Mouse (Mus musculus) liver, adult 2 months (tissue): ENCODE data around the gene Dag1. TPM values are rescaled to one million over a fixed set of nuclear protein-coding genes. Genes with fewer than 3 reads are reported as not detected.

ENCODE experiments used
- DNase-seq: peaks from one replicate; pipeline ENCODE4 v3.0.0-alpha.2; 2011; ENCODE audit warnings: low read depth, low spot score; ENCODE audit errors: extremely low read depth
- H3K27ac ChIP-seq: fragments of 200-500 bp; replicated peaks from 2 replicates; pipeline ENCODE4 v1.5.1; 2012; ENCODE audit warnings: low read depth, mild to moderate bottlenecking, control low read depth, inconsistent platforms, low read length; ENCODE audit not compliant: insufficient read depth
- H3K27me3 ChIP-seq: fragments of 200-500 bp; 2 replicates; pipeline ENCODE4 v1.6.1; 2012; ENCODE audit warnings: mild to moderate bottlenecking, moderate library complexity, low read length, inconsistent platforms; ENCODE audit not compliant: control insufficient read depth, insufficient read depth
- H3K36me3 ChIP-seq: fragments of 200-500 bp; 2 replicates; pipeline ENCODE4 v1.6.1; 2012; ENCODE audit warnings: low read length, inconsistent platforms; ENCODE audit not compliant: control insufficient read depth, insufficient read depth
- H3K4me1 ChIP-seq: fragments of 200-500 bp; 2 replicates; pipeline ENCODE4 v1.6.1; 2011; ENCODE audit warnings: low read length; ENCODE audit not compliant: control insufficient read depth, insufficient read depth
- H3K4me3 ChIP-seq: fragments of 200-500 bp; 2 replicates; pipeline ENCODE4 v1.5.1; 2011; ENCODE audit warnings: low read depth, mild to moderate bottlenecking, control low read depth, low read length, moderate library complexity; ENCODE audit not compliant: insufficient read depth
- H3K79me2 ChIP-seq: fragments of 200-500 bp; 2 replicates; pipeline ENCODE4 v1.6.1; 2012; ENCODE audit warnings: inconsistent platforms, mild to moderate bottlenecking, low read length, moderate library complexity; ENCODE audit not compliant: control insufficient read depth, insufficient read depth
- H3K9ac ChIP-seq: fragments of 200-500 bp; 2 replicates; pipeline ENCODE4 v1.6.1; 2012; ENCODE audit warnings: low read depth, mild to moderate bottlenecking, control low read depth, inconsistent platforms, low read length
- CTCF ChIP-seq: fragments of 200-500 bp; IDR thresholded peaks from 2 replicates; pipeline ENCODE4 v1.5.1; 2011; ENCODE audit warnings: low read depth, low read length, control low read depth
- POLR2A ChIP-seq: fragments of 200-500 bp; IDR thresholded peaks from 2 replicates; pipeline ENCODE4 v1.6.1; 2011; ENCODE audit warnings: low read length, control low read depth; ENCODE audit not compliant: insufficient read depth; ENCODE audit errors: extremely low read depth
- WGBS: fragments of 180-500 bp; shearing (Covaris S2); methylation state at CpG from one replicate; pipeline ENCODE4 v1.1.7; 2018; 5-methylcytosine and 5-hydroxymethylcytosine counted together
- polyA plus RNA-seq: library from polyadenylated mRNA; depleted of rRNA; stranded (reverse); fragments of >200 nt; gene quantifications from 2 replicates; pipeline ENCODE4 v1.2.3, GENCODE M21; 2012
- total RNA-seq: library from RNA; depleted of rRNA; stranded (reverse); fragments of >200 nt; gene quantifications from 2 replicates; pipeline ENCODE4 v1.2.3, GENCODE M21; 2014

The Dag1 gene
- total and polyA plus RNA-seq, 2 experiments = 20.7 to 24.9 TPM

- peak within 1 kb of the TSS; percentile 56; the same call in 1 of the 2 replicates for H3K4me3 ChIP-seq
- no peak for DNase-seq
- WGBS = 4% methylated on average over 68 of the region's 91 CpGs
- H3K27me3 ChIP-seq = peaks cover 8% of the 10 kb centered on the region; the same call in 1 of the 2 replicates
- no peaks in the 10 kb centered on the region for H3K36me3 ChIP-seq
- H3K9ac ChIP-seq = 0 out of 2 replicates have a peak within 1 kb of the TSS, but pooled peaks have one; percentile 21
- H3K79me2 ChIP-seq = no peaks in the 10 kb centered on the region
- no peaks in the 10 kb centered on the region for H3K4me1 ChIP-seq
- H3K27ac ChIP-seq = no peak within 1 kb of the TSS
- no peak for TF ChIP-seq CTCF
- TF ChIP-seq POLR2A = no peak
Measured at GRCm38 (mm10) chr9:108189787-108190679, 73.7 kb downstream of the Dag1 start, which contains the start of gene Bsn. Bsn (minus strand) TSS chr9:108190384.

DNA sequence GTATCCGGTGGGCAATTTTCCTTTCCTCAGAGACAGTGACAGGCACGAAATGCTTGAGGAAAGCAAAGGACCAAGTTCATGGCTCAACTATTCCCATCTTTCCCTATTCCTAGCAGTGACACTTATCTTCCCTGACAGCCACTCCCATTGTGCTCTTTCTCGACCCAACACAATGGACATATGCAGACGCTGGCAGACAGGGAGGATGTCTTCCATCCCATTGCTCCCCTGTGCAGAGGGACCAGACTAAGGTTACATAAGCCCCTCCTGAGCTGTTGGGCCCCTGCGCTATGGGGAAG is 74.3 kb downstream of the Dag1 start:
- H3K27me3 ChIP-seq = peaks cover 8% of the 10 kb centered on the region; the same call in 1 of the 2 replicates
- 52% methylated on average over 5 of the region's 5 CpGs for WGBS
- no peaks in the 10 kb centered on the region for H3K36me3 ChIP-seq
- H3K9ac ChIP-seq = no peak overlapping the region
- no peak for TF ChIP-seq CTCF
- TF ChIP-seq POLR2A = no peak
- no peaks in the 10 kb centered on the region for H3K79me2 ChIP-seq
- H3K4me3 ChIP-seq = no peak overlapping the region
- no peaks in the 10 kb centered on the region for H3K4me1 ChIP-seq
- DNase-seq = no peak
- H3K27ac ChIP-seq = no peak overlapping the region

GRCm38 (mm10) chr9:108189023-108189422 is 74.7 kb downstream of the Dag1 start:
- Histone ChIP-seq H3K79me2 (no peaks in the 10 kb centered on the region), H3K4me3 (no peak overlapping the region), H3K4me1 (no peaks in the 10 kb centered on the region), H3K27ac (no peak overlapping the region), H3K36me3 (no peaks in the 10 kb centered on the region), H3K9ac (no peak overlapping the region), H3K27me3 (peaks cover 8% of the 10 kb centered on the region; the same call in 1 of the 2 replicates)
- 73% methylated on average over 7 of the region's 7 CpGs for WGBS
- DNase-seq = no peak
- TF ChIP-seq POLR2A (no peak), CTCF (no peak)

DNA sequence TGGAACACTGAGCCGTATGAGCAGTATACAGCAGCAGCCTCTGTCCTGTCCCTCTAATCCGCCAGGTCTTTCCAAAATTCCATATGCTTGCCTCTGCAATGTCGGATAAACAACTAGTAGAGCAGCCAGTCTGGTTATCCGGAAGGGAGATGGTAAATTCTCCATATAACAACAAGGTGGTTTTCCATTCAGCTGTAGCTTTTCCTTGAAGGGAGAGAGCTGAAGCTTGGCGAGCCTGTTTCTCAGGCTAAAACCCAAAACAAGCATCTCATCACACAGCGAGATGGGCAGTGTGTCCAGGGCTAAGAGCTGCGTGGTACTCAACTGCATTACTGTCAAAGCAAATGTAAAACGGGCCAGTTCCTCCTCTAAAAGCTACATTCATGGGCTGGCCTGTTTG is 75.2 kb downstream of the Dag1 start:
- Histone ChIP-seq H3K27ac (no peak overlapping the region), H3K36me3 (no peaks in the 10 kb centered on the region), H3K79me2 (no peaks in the 10 kb centered on the region), H3K27me3 (peaks cover 8% of the 10 kb centered on the region; the same call in 1 of the 2 replicates), H3K4me3 (no peak overlapping the region), H3K9ac (no peak overlapping the region), H3K4me1 (no peaks in the 10 kb centered on the region)
- DNase-seq = no peak
- whole genome bisulfite sequencing = 84% methylated on average over 8 of the region's 8 CpGs
- TF ChIP-seq CTCF (no peak), POLR2A (no peak)

GRCm38 (mm10) chr9:108187616-108188015 is 76.1 kb downstream of the Dag1 start:
- no peak for DNase-seq
- no peak overlapping the region for H3K9ac ChIP-seq
- peaks cover 8% of the 10 kb centered on the region; the same call in 1 of the 2 replicates for H3K27me3 ChIP-seq
- no peak overlapping the region for H3K27ac ChIP-seq
- 47% methylated on average over 6 of the region's 6 CpGs for WGBS
- no peak for TF ChIP-seq POLR2A
- no peak for TF ChIP-seq CTCF
- H3K4me1 ChIP-seq = no peaks in the 10 kb centered on the region
- no peaks in the 10 kb centered on the region for H3K36me3 ChIP-seq
- H3K79me2 ChIP-seq = no peaks in the 10 kb centered on the region
- no peak overlapping the region for H3K4me3 ChIP-seq

DNA sequence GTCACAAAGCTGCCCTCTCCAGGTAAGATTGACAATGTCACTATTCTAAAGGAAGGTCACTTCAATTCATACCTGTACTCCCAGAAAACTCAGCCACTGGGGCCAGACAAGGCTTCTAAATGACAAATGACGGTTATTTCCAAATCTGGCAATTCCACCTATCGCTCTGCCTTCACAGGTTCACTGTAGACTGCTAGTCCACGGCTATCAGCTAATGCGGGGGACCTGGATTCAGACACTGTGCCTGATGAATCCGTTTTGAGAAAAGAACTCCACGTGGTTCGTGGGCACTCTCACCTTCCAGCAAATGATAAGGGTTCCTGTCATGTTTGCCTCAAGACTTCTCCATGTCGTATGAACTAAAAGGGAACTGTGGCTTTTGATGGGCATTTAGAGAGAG is 78.0 kb downstream of the Dag1 start:
- no peak overlapping the region for H3K27ac ChIP-seq
- WGBS = 74% methylated on average over 8 of the region's 8 CpGs
- no peak overlapping the region for H3K4me3 ChIP-seq
- no peak for TF ChIP-seq CTCF
- TF ChIP-seq POLR2A = no peak
- H3K79me2 ChIP-seq = no peaks in the 10 kb centered on the region
- DNase-seq = no peak
- H3K4me1 ChIP-seq = no peaks in the 10 kb centered on the region
- H3K36me3 ChIP-seq = no peaks in the 10 kb centered on the region
- peaks cover 8% of the 10 kb centered on the region; the same call in 1 of the 2 replicates for H3K27me3 ChIP-seq
- no peak overlapping the region for H3K9ac ChIP-seq
